Mouse (Mus musculus) CD8-positive naive resting alpha-beta T cell, adult 2 months (primary cell): ENCODE measurements around the gene Tdrkh.

Experiments
- DNase-seq, 2 experiments: peaks; one replicate each; pipeline ENCODE4 v3.0.0; 2022; ENCODE audit warnings: low read depth in 2 of 2, low spot score in 2 of 2

Gene Tdrkh

GRCm38 (mm10) chr3:94457055-94457454 lies 44.0 kb downstream of the Tdrkh start:
- no peak for DNase-seq

- DNase-seq = no peak
Measured at GRCm38 (mm10) chr3:94459834-94460233, 46.8 kb downstream of the Tdrkh start.

GRCm38 (mm10) chr3:94463926-94464578 lies 51.0 kb downstream of the Tdrkh start:
- no peak for DNase-seq

- DNase-seq = no peak
Measured at GRCm38 (mm10) chr3:94465632-94466430, 52.8 kb downstream of the Tdrkh start.

- no peak for DNase-seq
Measured at GRCm38 (mm10) chr3:94468931-94469330, 55.9 kb downstream of the Tdrkh start.

GRCm38 (mm10) chr3:94472447-94473114 lies 59.5 kb downstream of the Tdrkh start:
- DNase-seq = no peak

- DNase-seq = no peak
Measured at GRCm38 (mm10) chr3:94473115-94473505, 60.0 kb downstream of the Tdrkh start.

GRCm38 (mm10) chr3:94473567-94474232 lies 60.6 kb downstream of the Tdrkh start:
- DNase-seq = no peak

- DNase-seq = no peak
Measured at GRCm38 (mm10) chr3:94476301-94477035, 63.4 kb downstream of the Tdrkh start.

GRCm38 (mm10) chr3:94477444-94477843 lies 64.4 kb downstream of the Tdrkh start:
- DNase-seq = no peak

- no peak for DNase-seq
Measured at GRCm38 (mm10) chr3:94477981-94478422, 64.9 kb downstream of the Tdrkh start, which contains the start of gene Celf3. Gene Celf3 (plus strand): TSS chr3:94478295.

- DNase-seq = no peak
Measured at GRCm38 (mm10) chr3:94478591-94479169, 65.6 kb downstream of the Tdrkh start.

- no peak for DNase-seq
Measured at GRCm38 (mm10) chr3:94479564-94479963, 66.5 kb downstream of the Tdrkh start.

- DNase-seq = no peak
Measured at GRCm38 (mm10) chr3:94480291-94480884, 67.3 kb downstream of the Tdrkh start, which contains the start of gene Riiad1. Gene Riiad1 (minus strand): TSS chr3:94480341.

- no peak for DNase-seq
Measured at GRCm38 (mm10) chr3:94481429-94481828, 68.4 kb downstream of the Tdrkh start.

GRCm38 (mm10) chr3:94482764-94483385 lies 69.8 kb downstream of the Tdrkh start:
- no peak for DNase-seq

- DNase-seq = no peak
Measured at GRCm38 (mm10) chr3:94483790-94484439, 70.8 kb downstream of the Tdrkh start.
